Mouse (Mus musculus): ENCODE measurements around the gene Rpf2. TPM values are rescaled to one million over a fixed set of nuclear protein-coding genes. Genes with fewer than 3 reads are reported as not detected.
A peak's percentile ranks its signal among the peaks of the same experiment; 100 is the strongest.

The Rpf2 gene
- polyA plus RNA-seq (2012; rRNA removed) (16.8 and 25.0 TPM in 2 replicates), polyA plus RNA-seq (2014; fragmentation: Nextera tagmentation; extraction: Ambion mirVana) (54.5 TPM in 2 replicates)

- 0 out of 2 replicates have a peak, but pooled peaks have one; percentile 50 for TF ChIP-seq POLR2A (IDR thresholded peaks at IDR 0.05; ENCODE audit: borderline replicate concordance, extremely low read depth, insufficient read depth, insufficient read length)
- under 1% methylated on average over 54 of the region's 54 CpGs for WGBS
- peaks cover 56% of the 10 kb centered on the region for H3K36me3 ChIP-seq (ENCODE audit: control insufficient read depth, insufficient read depth, low read length)
These were observed at the start of gene Rpf2 for GRCm38 (mm10) chr10:40246374-40247165. Gene Rpf2 (minus strand): TSS chr10:40247036.

DNA sequence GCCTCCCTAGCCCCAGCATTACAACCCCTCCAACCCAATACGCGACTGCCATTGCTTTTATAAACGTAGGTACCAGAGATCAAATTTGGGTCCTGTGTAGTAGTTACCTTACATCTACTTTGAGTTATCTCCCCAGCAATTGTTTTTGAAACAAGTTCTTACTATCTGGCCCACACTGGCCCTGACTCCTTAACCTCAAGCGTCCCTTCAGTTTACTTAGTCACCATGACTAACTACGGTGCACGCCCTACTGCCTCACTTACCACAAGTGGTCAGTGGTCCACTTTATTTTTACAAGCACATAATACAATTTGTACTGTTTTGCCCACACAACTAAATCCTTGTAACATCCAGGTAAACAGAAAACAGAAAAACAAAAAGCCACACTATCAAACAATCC is 45.8 kb upstream of the Rpf2 start:
- H3K27me3 ChIP-seq (ENCODE audit: control insufficient read depth, insufficient read depth, low read length), result no peaks in the 10 kb centered on the region
- H3K4me2 ChIP-seq (replicated peaks; ENCODE audit: low read depth, low read length, severe bottlenecking), result no peak overlapping the region
- no peak overlapping the region for H3K4me3 ChIP-seq (replicated peaks; ENCODE audit: low read length)
- TF ChIP-seq POLR2A (IDR thresholded peaks at IDR 0.05; ENCODE audit: borderline replicate concordance, extremely low read depth, insufficient read depth, insufficient read length), result no peak
- peaks cover 38% of the 10 kb centered on the region for H3K36me3 ChIP-seq (ENCODE audit: control insufficient read depth, insufficient read depth, low read length)
- 94% methylated on average over 6 of the region's 6 CpGs for WGBS
- ATAC-seq (ENCODE audit: low FRiP score, low read depth) (no peak), DNase-seq (ENCODE audit: low spot score) (no peak)
- no peak overlapping the region for H3K9ac ChIP-seq (ENCODE audit: low read depth, low read length, severe bottlenecking)
- no peaks in the 10 kb centered on the region for H3K4me1 ChIP-seq (ENCODE audit: control insufficient read depth, insufficient read depth, low read length)
- no peaks in the 10 kb centered on the region for H3K9me3 ChIP-seq (ENCODE audit: control insufficient read depth, low read length)
- no peak overlapping the region for H3K27ac ChIP-seq (replicated peaks; ENCODE audit: low read depth, low read length)

More at GRCm38 (mm10) chr10:40246374-40247165, at the start of gene Rpf2:
- peak within 1 kb of the TSS; percentile 59 for H3K4me2 ChIP-seq (replicated peaks; ENCODE audit: low read depth, low read length, severe bottlenecking)
- ATAC-seq (ENCODE audit: low FRiP score, low read depth) (peak; percentile 90), DNase-seq (ENCODE audit: low spot score) (peak; percentile 91)
- H3K27me3 ChIP-seq (ENCODE audit: control insufficient read depth, insufficient read depth, low read length), result no peaks in the 10 kb centered on the region
- H3K9ac ChIP-seq (ENCODE audit: low read depth, low read length, severe bottlenecking), result peak within 1 kb of the TSS; percentile 64
- H3K4me3 ChIP-seq (replicated peaks; ENCODE audit: low read length), result peak within 1 kb of the TSS; percentile 73
- H3K9me3 ChIP-seq (ENCODE audit: control insufficient read depth, low read length), result no peaks in the 10 kb centered on the region
- peak within 1 kb of the TSS; percentile 53 for H3K27ac ChIP-seq (replicated peaks; ENCODE audit: low read depth, low read length)
- H3K4me1 ChIP-seq (ENCODE audit: control insufficient read depth, insufficient read depth, low read length), result peaks cover 4% of the 10 kb centered on the region; the same call in 1 of the 2 replicates

DNA sequence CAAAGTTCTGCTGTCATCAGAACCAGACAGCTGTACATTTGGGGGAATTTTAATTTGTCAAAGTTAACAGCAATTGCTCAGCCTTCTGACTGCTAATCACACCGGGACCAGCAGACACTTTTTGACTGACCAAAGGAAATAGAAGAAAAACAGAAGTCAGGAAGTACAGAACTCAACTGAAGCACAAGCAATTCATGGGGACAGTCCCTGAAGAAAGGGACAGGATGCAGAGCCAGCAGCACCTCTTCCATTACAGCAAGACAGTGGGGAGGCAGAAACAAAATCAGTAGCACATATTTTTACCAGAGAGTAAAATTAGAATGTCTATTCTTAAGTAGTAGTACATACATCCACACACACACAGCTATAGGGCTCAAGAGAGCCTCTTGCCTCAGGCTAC is 39.9 kb upstream of the Rpf2 start:
- TF ChIP-seq POLR2A (IDR thresholded peaks at IDR 0.05; ENCODE audit: borderline replicate concordance, extremely low read depth, insufficient read depth, insufficient read length), result no peak
- Histone ChIP-seq H3K4me3 (replicated peaks; ENCODE audit: low read length) (no peak overlapping the region), H3K27me3 (ENCODE audit: control insufficient read depth, insufficient read depth, low read length) (no peaks in the 10 kb centered on the region), H3K27ac (replicated peaks; ENCODE audit: low read depth, low read length) (no peak overlapping the region), H3K4me1 (ENCODE audit: control insufficient read depth, insufficient read depth, low read length) (no peaks in the 10 kb centered on the region), H3K9me3 (ENCODE audit: control insufficient read depth, low read length) (no peaks in the 10 kb centered on the region), H3K9ac (ENCODE audit: low read depth, low read length, severe bottlenecking) (no peak overlapping the region), H3K4me2 (replicated peaks; ENCODE audit: low read depth, low read length, severe bottlenecking) (no peak overlapping the region), H3K36me3 (ENCODE audit: control insufficient read depth, insufficient read depth, low read length) (peaks cover 36% of the 10 kb centered on the region)
- no peak for DNase-seq (ENCODE audit: low spot score)
- ATAC-seq (ENCODE audit: low FRiP score, low read depth), result no peak
- 89% methylated on average over 1 of the region's 1 CpGs for WGBS

DNA sequence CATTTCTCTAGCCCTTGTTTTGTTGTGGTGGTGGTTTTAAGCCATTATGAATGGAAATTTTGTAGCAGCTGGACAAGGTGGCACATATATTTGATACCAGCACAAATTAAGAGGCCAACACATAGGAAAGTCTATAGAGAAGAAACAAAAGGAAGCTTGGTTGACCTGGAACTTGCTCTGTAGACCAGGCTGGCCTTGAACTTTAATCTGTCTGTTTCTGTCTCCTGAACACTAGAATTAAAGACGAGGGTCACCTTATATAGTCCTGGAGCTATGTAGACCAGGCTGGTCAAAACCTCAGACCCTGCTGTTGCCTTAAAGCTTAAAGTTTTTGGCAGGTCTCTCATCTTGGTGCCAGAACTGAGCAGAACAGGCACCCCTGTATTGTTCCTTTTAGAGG is 38.7 kb upstream of the Rpf2 start:
- Histone ChIP-seq H3K27ac (replicated peaks; ENCODE audit: low read depth, low read length) (no peak overlapping the region), H3K27me3 (ENCODE audit: control insufficient read depth, insufficient read depth, low read length) (no peaks in the 10 kb centered on the region), H3K9me3 (ENCODE audit: control insufficient read depth, low read length) (no peaks in the 10 kb centered on the region), H3K4me2 (replicated peaks; ENCODE audit: low read depth, low read length, severe bottlenecking) (no peak overlapping the region), H3K4me1 (ENCODE audit: control insufficient read depth, insufficient read depth, low read length) (no peaks in the 10 kb centered on the region), H3K4me3 (replicated peaks; ENCODE audit: low read length) (no peak overlapping the region), H3K36me3 (ENCODE audit: control insufficient read depth, insufficient read depth, low read length) (peaks cover 25% of the 10 kb centered on the region), H3K9ac (ENCODE audit: low read depth, low read length, severe bottlenecking) (no peak overlapping the region)
- ATAC-seq (ENCODE audit: low FRiP score, low read depth) (no peak), DNase-seq (ENCODE audit: low spot score) (no peak)
- WGBS, result 82% methylated on average over 1 of the region's 1 CpGs
- TF ChIP-seq POLR2A (IDR thresholded peaks at IDR 0.05; ENCODE audit: borderline replicate concordance, extremely low read depth, insufficient read depth, insufficient read length), result no peak

GRCm38 (mm10) chr10:40284997-40285396 is 38.2 kb upstream of the Rpf2 start:
- WGBS, result 86% methylated on average over 3 of the region's 3 CpGs
- no peak for DNase-seq (ENCODE audit: low spot score)
- Histone ChIP-seq H3K27me3 (ENCODE audit: control insufficient read depth, insufficient read depth, low read length) (no peaks in the 10 kb centered on the region), H3K4me2 (replicated peaks; ENCODE audit: low read depth, low read length, severe bottlenecking) (no peak overlapping the region), H3K4me1 (ENCODE audit: control insufficient read depth, insufficient read depth, low read length) (no peaks in the 10 kb centered on the region), H3K36me3 (ENCODE audit: control insufficient read depth, insufficient read depth, low read length) (peaks cover 23% of the 10 kb centered on the region), H3K9ac (ENCODE audit: low read depth, low read length, severe bottlenecking) (no peak overlapping the region), H3K9me3 (ENCODE audit: control insufficient read depth, low read length) (no peaks in the 10 kb centered on the region), H3K4me3 (replicated peaks; ENCODE audit: low read length) (no peak overlapping the region), H3K27ac (replicated peaks; ENCODE audit: low read depth, low read length) (no peak overlapping the region)
- TF ChIP-seq POLR2A (IDR thresholded peaks at IDR 0.05; ENCODE audit: borderline replicate concordance, extremely low read depth, insufficient read depth, insufficient read length), result no peak
- ATAC-seq (ENCODE audit: low FRiP score, low read depth), result no peak

Measured in limb, embryonic 14.5 days (tissue).